Mouse (Mus musculus) lung, adult 2 months (tissue): ENCODE results near the gene Pllp.

Experiments
- CTCF ChIP-seq: fragments of 200-500 bp; IDR thresholded peaks from 2 replicates; pipeline ENCODE4 v1.5.1; 2011; ENCODE audit warnings: mild to moderate bottlenecking, low read length, control low read depth; ENCODE audit not compliant: insufficient read depth
- POLR2A ChIP-seq: fragments of 200-500 bp; IDR thresholded peaks from 2 replicates; pipeline ENCODE4 v1.6.1; 2011; ENCODE audit warnings: low read depth, mild to moderate bottlenecking, control low read depth, low read length, borderline replicate concordance; ENCODE audit errors: extremely low read depth

DNA sequence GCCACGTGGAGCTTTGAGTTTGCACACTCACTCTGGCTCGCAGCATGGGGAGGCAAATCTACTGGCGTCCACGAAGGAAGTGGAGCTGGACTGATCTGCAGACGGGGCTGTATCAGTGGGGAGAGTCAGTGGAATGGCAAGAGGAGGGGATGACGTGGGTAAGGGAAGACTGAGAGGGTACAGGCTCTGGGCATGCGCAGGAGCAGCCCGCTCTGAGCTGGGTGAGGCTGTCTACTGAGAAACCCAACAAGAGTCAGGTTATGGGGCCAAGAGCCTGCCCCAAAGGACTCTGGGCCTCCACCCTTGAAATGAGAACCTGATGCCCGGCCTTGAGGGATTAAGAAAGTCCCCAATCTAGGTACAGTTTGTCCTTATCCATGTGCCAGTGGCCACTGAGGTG, 48.9 kb upstream of the Pllp start:
- TF ChIP-seq CTCF = no peak
- TF ChIP-seq POLR2A = no peak
